Mouse (Mus musculus) CH12.LX (cell line): ENCODE data around the gene Rhbg. TPM values are rescaled to one million over a fixed set of nuclear protein-coding genes. Genes with fewer than 3 reads are reported as not detected.
A peak's percentile ranks its signal among the peaks of the same experiment; 100 is the strongest.

Source experiments
- DNase-seq: peaks from one replicate; pipeline ENCODE4 v3.0.0-alpha.2; 2013; ENCODE audit errors: extremely low read depth
- H3K27ac ChIP-seq: 2 replicates; pipeline ENCODE4 v1.5.1; 2012; ENCODE audit warnings: low read depth, mild to moderate bottlenecking, control low read depth, moderate library complexity; ENCODE audit not compliant: insufficient read depth
- H3K27me3 ChIP-seq: replicated peaks from 2 replicates; pipeline ENCODE3; 2012; ENCODE audit warnings: inconsistent platforms
- H3K36me3 ChIP-seq, 2 experiments: replicated peaks in 1 of 2; 2 replicates each; pipeline versions ENCODE3 to v1.6.1; 2012; ENCODE audit warnings: inconsistent platforms in 1 of 2, low read length in 1 of 2, mild to moderate bottlenecking in 1 of 2, mixed read lengths in 1 of 2, moderate library complexity in 1 of 2; ENCODE audit not compliant: control insufficient read depth in 1 of 2, insufficient read depth in 1 of 2
- H3K4me1 ChIP-seq, 2 experiments: 2 replicates each; pipeline ENCODE4 v1.6.1; 2012; ENCODE audit warnings: inconsistent platforms in 1 of 2, moderate library complexity in 1 of 2; ENCODE audit not compliant: insufficient read depth in 2 of 2, control insufficient read depth in 1 of 2
- H3K4me2 ChIP-seq: 2 replicates; pipeline ENCODE4 v1.6.1; 2012; ENCODE audit warnings: low read depth, mild to moderate bottlenecking, control low read depth; ENCODE audit not compliant: poor library complexity, insufficient read depth, severe bottlenecking
- H3K4me3 ChIP-seq, 3 experiments: fragments of 150-350 bp in 1 of 3; sonication (generic) in 1 of 3; replicated peaks in 1 of 3; 2 replicates each; pipeline versions ENCODE3 to v1.5.1; 2011 to 2012; ENCODE audit warnings: low read depth in 2 of 3, low read length in 2 of 3, mild to moderate bottlenecking in 2 of 3, moderate library complexity in 2 of 3, control low read depth in 1 of 3, improper control_type of control experiment in 1 of 3, inconsistent platforms in 1 of 3, mixed read lengths in 1 of 3; ENCODE audit not compliant: poor library complexity in 1 of 3
- H3K79me2 ChIP-seq: replicated peaks from 2 replicates; pipeline ENCODE4 v1.6.1; 2012; ENCODE audit warnings: mild to moderate bottlenecking, moderate library complexity; ENCODE audit not compliant: control insufficient read depth, poor library complexity, insufficient read depth, severe bottlenecking; ENCODE audit errors: extremely low read depth
- H3K9ac ChIP-seq: 2 replicates; pipeline ENCODE4 v1.6.1; 2012; ENCODE audit warnings: low read depth, mild to moderate bottlenecking, control low read depth, moderate library complexity; ENCODE audit not compliant: insufficient read depth
- H3K9me3 ChIP-seq: replicated peaks from 2 replicates; pipeline ENCODE3; 2012; ENCODE audit warnings: low read length, inconsistent platforms, mixed read lengths
- BHLHE40 ChIP-seq: IDR thresholded peaks from 2 replicates; pipeline ENCODE4 v1.6.1; 2011; ENCODE audit warnings: mild to moderate bottlenecking, low read depth, low read length, improper control_type of control experiment
- CTCF ChIP-seq, 2 experiments: IDR thresholded peaks in 1 of 2; conservative IDR thresholded peaks in 1 of 2; 2 replicates each; pipeline ENCODE4 v1.5.1; 2011 to 2012; ENCODE audit warnings: low read depth in 2 of 2, low read length in 2 of 2, improper control_type of control experiment in 1 of 2, inconsistent platforms in 1 of 2, mild to moderate bottlenecking in 1 of 2, moderate library complexity in 1 of 2
- E2F4 ChIP-seq: IDR thresholded peaks from 2 replicates; pipeline ENCODE4 v1.6.1; 2011; ENCODE audit warnings: low read depth, low read length, improper control_type of control experiment; ENCODE audit not compliant: insufficient replicate concordance
- EP300 ChIP-seq: IDR thresholded peaks from 2 replicates; pipeline ENCODE4 v1.6.1; 2011; ENCODE audit warnings: low read length, improper control_type of control experiment
- GABPA ChIP-seq: IDR thresholded peaks from 2 replicates; pipeline ENCODE4 v1.6.1; 2012; ENCODE audit warnings: low read depth, low read length, improper control_type of control experiment, inconsistent platforms; ENCODE audit not compliant: insufficient replicate concordance
- IRF4 ChIP-seq: IDR thresholded peaks from 2 replicates; pipeline ENCODE4 v1.6.1; 2014; ENCODE audit warnings: low read depth, mild to moderate bottlenecking, inconsistent platforms, low read length, improper control_type of control experiment
- JUN ChIP-seq: IDR thresholded peaks from 2 replicates; pipeline ENCODE4 v1.6.1; 2011; ENCODE audit warnings: low read depth, mild to moderate bottlenecking, low read length, improper control_type of control experiment, moderate library complexity; ENCODE audit not compliant: insufficient read depth
- JUND ChIP-seq: conservative IDR thresholded peaks from 2 replicates; pipeline ENCODE4 v1.6.1; 2011; ENCODE audit warnings: low read depth, low read length, improper control_type of control experiment
- KAT2A ChIP-seq: IDR thresholded peaks from 2 replicates; pipeline ENCODE4 v1.6.1; 2012; ENCODE audit warnings: low read length, improper control_type of control experiment, inconsistent platforms; ENCODE audit not compliant: insufficient replicate concordance
- MAZ ChIP-seq: IDR thresholded peaks from 2 replicates; pipeline ENCODE4 v1.6.1; 2012; ENCODE audit warnings: low read depth, mild to moderate bottlenecking, inconsistent platforms, low read length, improper control_type of control experiment, moderate library complexity
- NELFE ChIP-seq: IDR thresholded peaks from 2 replicates; pipeline ENCODE4 v1.6.1; 2011; ENCODE audit warnings: low read depth, low read length, improper control_type of control experiment
- NRF1 ChIP-seq: IDR thresholded peaks from 2 replicates; pipeline ENCODE4 v1.6.1; 2014; ENCODE audit warnings: low read depth, mild to moderate bottlenecking, inconsistent platforms, low read length, improper control_type of control experiment, moderate library complexity
- PAX5 ChIP-seq: IDR thresholded peaks from 2 replicates; pipeline ENCODE4 v1.6.1; 2012; ENCODE audit warnings: low read length, inconsistent platforms, mixed read lengths
- POLR2A ChIP-seq: IDR thresholded peaks from 2 replicates; pipeline ENCODE4 v1.6.1; 2011; ENCODE audit warnings: low read depth, mild to moderate bottlenecking, improper control_type of control experiment, low read length
- RAD21 ChIP-seq: IDR thresholded peaks from 2 replicates; pipeline ENCODE4 v1.6.1; 2011; ENCODE audit warnings: low read depth, mild to moderate bottlenecking, low read length, improper control_type of control experiment, moderate library complexity
- RCOR1 ChIP-seq: conservative IDR thresholded peaks from 2 replicates; pipeline ENCODE4 v1.6.1; 2012; ENCODE audit warnings: low read depth, mild to moderate bottlenecking, inconsistent platforms, low read length, improper control_type of control experiment
- SIN3A ChIP-seq: IDR thresholded peaks from 2 replicates; pipeline ENCODE4 v1.6.1; 2012; ENCODE audit warnings: low read length, improper control_type of control experiment, inconsistent platforms
- SMC3 ChIP-seq: IDR thresholded peaks from 2 replicates; pipeline ENCODE4 v1.6.1; 2011; ENCODE audit warnings: low read depth, low read length, improper control_type of control experiment
- TBP ChIP-seq: conservative IDR thresholded peaks from 2 replicates; pipeline ENCODE4 v1.6.1; 2011; ENCODE audit warnings: low read depth, low read length, improper control_type of control experiment
- TCF12 ChIP-seq: IDR thresholded peaks from 2 replicates; pipeline ENCODE4 v1.6.1; 2014; ENCODE audit warnings: low read depth, mild to moderate bottlenecking, inconsistent platforms, low read length, improper control_type of control experiment
- UBTF ChIP-seq: IDR thresholded peaks from 2 replicates; pipeline ENCODE4 v1.6.1; 2012; ENCODE audit warnings: low read depth, mild to moderate bottlenecking, inconsistent platforms, low read length, improper control_type of control experiment, moderate library complexity
- USF1 ChIP-seq: IDR thresholded peaks from 2 replicates; pipeline ENCODE4 v1.6.1; 2014; ENCODE audit warnings: low read depth, mild to moderate bottlenecking, inconsistent platforms, low read length, improper control_type of control experiment
- USF2 ChIP-seq: conservative IDR thresholded peaks from 2 replicates; pipeline ENCODE4 v1.6.1; 2011; ENCODE audit warnings: low read depth, low read length, improper control_type of control experiment
- ZKSCAN1 ChIP-seq: IDR thresholded peaks from 2 replicates; pipeline ENCODE4 v1.6.1; 2012; ENCODE audit warnings: low read depth, inconsistent platforms, low read length, improper control_type of control experiment, borderline replicate concordance
- ZNF384 ChIP-seq: IDR thresholded peaks from 2 replicates; pipeline ENCODE4 v1.6.1; 2012; ENCODE audit warnings: low read depth, low read length, improper control_type of control experiment, inconsistent platforms
- dilution Hi-C: fragments of 300-500 bp; cut with MboI; formaldehyde crosslinking; loops from 2 replicates; pipeline ENCODE4 v1.14.3; 2020; ENCODE audit warnings: low sequenced_read_pairs; ENCODE audit not compliant: extremely low pct_unique_long_range_greater_than_20kb, extremely low pct_ligation_motif_present
- in situ Hi-C: fragments of 300-500 bp; cut with MboI; formaldehyde crosslinking; loops from 3 replicates; pipeline ENCODE4 v1.14.3; 2019; ENCODE audit warnings: low sequenced_read_pairs, low pct_ligation_motif_present, low pct_unique_long_range_greater_than_20kb, mixed read lengths
- polyA plus RNA-seq: library from polyadenylated mRNA; unstranded; fragments of >175 nt; gene quantifications from 2 replicates; pipeline ENCODE4 v1.2.1, GENCODE M21; 2012; ENCODE audit warnings: low read depth; ENCODE audit not compliant: insufficient read length
- total RNA-seq, 2 experiments: library from RNA; depleted of rRNA; stranded (reverse); fragments of 300-350 nt in 1 of 2; fragments of >200 nt in 1 of 2; gene quantifications; 2 replicates each; pipeline ENCODE4 v1.2.3; 2012 to 2014

Gene Rhbg
- total and polyA plus RNA-seq, 3 experiments, result 0.08 TPM; not detected in 2

- Histone ChIP-seq H3K79me2 (no peaks in the 10 kb centered on the region), H3K4me2 (no peak overlapping the region), H3K36me3 (peaks cover 1 to 10% of the 10 kb centered on the region in 2 experiments), H3K27me3 (no peaks in the 10 kb centered on the region), H3K27ac (no peak overlapping the region), H3K4me1 (no peaks in the 10 kb centered on the region), H3K4me3 (no peak overlapping the region), H3K9me3 (no peaks in the 10 kb centered on the region), H3K9ac (no peak overlapping the region)
- dilution Hi-C loops, result no loop called here
- no peak for TF ChIP-seq GABPA
- no peak for TF ChIP-seq NRF1
- no peak for TF ChIP-seq ZNF384
- TF ChIP-seq EP300, result no peak
- no peak for TF ChIP-seq ZKSCAN1
- no peak for TF ChIP-seq BHLHE40
- TF ChIP-seq JUN, result no peak
- TF ChIP-seq MAZ, result no peak
- no peak for TF ChIP-seq TCF12
- no peak for TF ChIP-seq POLR2A
- TF ChIP-seq KAT2A, result no peak
- TF ChIP-seq USF2, result no peak
- no peak for TF ChIP-seq NELFE
- DNase-seq, result no peak
- in situ Hi-C loops, result no loop called here
Measured at GRCm38 (mm10) chr3:88280035-88280434, 25.5 kb upstream of the Rhbg start.

GRCm38 (mm10) chr3:88276529-88277143, 22.1 kb upstream of the Rhbg start:
- Histone ChIP-seq H3K36me3 (no peaks in the 10 kb centered on the region), H3K9me3 (no peaks in the 10 kb centered on the region), H3K9ac (no peak overlapping the region), H3K4me1 (no peaks in the 10 kb centered on the region), H3K4me3 (no peak overlapping the region), H3K79me2 (no peaks in the 10 kb centered on the region), H3K27me3 (no peaks in the 10 kb centered on the region), H3K27ac (no peak overlapping the region), H3K4me2 (no peak overlapping the region)
- in situ Hi-C loops, result no loop called here
- dilution Hi-C loops, result no loop called here
- no peak for DNase-seq
- TF ChIP-seq SMC3 (peak; percentile 44), UBTF (no peak), USF2 (no peak), ZNF384 (no peak), GABPA (no peak), PAX5 (no peak), TBP (no peak), E2F4 (no peak), USF1 (no peak), RCOR1 (no peak), IRF4 (no peak), JUND (no peak), RAD21 (peak; percentile 48), CTCF (conservative IDR thresholded peaks at IDR 0.05 in 1 of 2, IDR thresholded peaks at IDR 0.05 in 1 of 2; ENCODE audit: low read depth in 2 of 2, low read length in 2 of 2) (peak in 1 of 2 experiments; percentile 64; a peak in 2 of 4 replicates), SIN3A (no peak), MAZ (no peak)
